In the genomic region with DNA sequence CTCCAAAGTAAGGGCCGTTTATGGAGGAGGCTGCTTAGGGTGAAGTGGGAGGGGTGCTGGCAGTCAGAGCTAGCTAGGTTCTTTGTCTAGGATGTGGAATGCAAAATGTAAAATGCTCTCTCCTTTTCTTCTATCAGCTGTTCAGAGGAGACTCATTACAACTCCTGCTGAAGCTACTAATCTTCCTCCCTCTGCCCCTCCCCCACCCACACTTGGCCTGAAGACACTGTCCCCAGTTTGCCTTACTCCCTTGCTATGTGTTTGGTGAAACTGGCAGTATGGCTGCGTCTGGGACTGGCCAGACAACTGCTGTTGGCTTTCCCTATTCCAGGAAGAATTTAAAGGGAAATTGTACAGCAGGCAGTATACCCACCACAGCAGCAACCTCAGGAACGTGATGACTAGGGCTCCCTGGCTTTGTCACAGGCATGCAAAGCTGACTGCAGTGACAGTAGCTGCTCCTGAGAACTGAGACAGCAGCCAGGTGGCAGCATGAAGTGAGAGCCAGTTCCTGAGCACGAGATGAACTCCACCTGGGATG, we compare ENCODE assay signal across 8 mouse cellular contexts. TPM values are rescaled to one million over a fixed set of nuclear protein-coding genes. Genes with fewer than 3 reads are reported as not detected.
A peak's percentile ranks its signal among the peaks of the same experiment; 100 is the strongest.
DNase-seq lines count a peak whose midpoint lies in the region; ATAC-seq and TF ChIP-seq lines count a peak whose summit lies in the region.

No protein-coding gene starts in this region.

- DNase-seq in adrenal gland, postnatal 25 days = peak; percentile 2
- DNase-seq in adrenal gland, postnatal 36 days = no peak
- DNase-seq in limb, embryonic 10.5 days (ENCODE audit: low spot score) = no peak
- peak; percentile 80 for DNase-seq in forebrain, postnatal 0 days
- no peak for DNase-seq in urinary bladder, adult 2 months (ENCODE audit: low spot score)
- DNase-seq in urinary bladder, postnatal 10 days (ENCODE audit: low spot score) = no peak

- H3K4me2 ChIP-seq in limb, embryonic 13.5 days (replicated peaks) = peak overlapping the region; percentile 48; the same call in 1 of the 2 replicates
- peak overlapping the region; percentile 59 for H3K4me2 ChIP-seq in forebrain, postnatal 0 days (ENCODE audit: low read depth)
- H3K4me2 ChIP-seq in neural tube, embryonic 13.5 days = peak overlapping the region; percentile 60

- no peaks in the 10 kb centered on the region for H3K9me3 ChIP-seq in limb, embryonic 13.5 days
- no peaks in the 10 kb centered on the region for H3K9me3 ChIP-seq in limb, embryonic 10.5 days (replicated peaks)
- no peaks in the 10 kb centered on the region for H3K9me3 ChIP-seq in forebrain, postnatal 0 days (ENCODE audit: low read length)
- H3K9me3 ChIP-seq in neural tube, embryonic 13.5 days = no peaks in the 10 kb centered on the region

- peaks cover 34% of the 10 kb centered on the region for H3K36me3 ChIP-seq in limb, embryonic 13.5 days
- peaks cover 37% of the 10 kb centered on the region for H3K36me3 ChIP-seq in limb, embryonic 10.5 days
- H3K36me3 ChIP-seq in forebrain, postnatal 0 days (ENCODE audit: insufficient read depth) = no peaks in the 10 kb centered on the region
- H3K36me3 ChIP-seq in neural tube, embryonic 13.5 days = peaks cover 15% of the 10 kb centered on the region

- peak overlapping the region; percentile 2; the same call in 1 of the 2 replicates for H3K4me3 ChIP-seq in limb, embryonic 13.5 days
- no peak overlapping the region for H3K4me3 ChIP-seq in limb, embryonic 10.5 days
- H3K4me3 ChIP-seq in forebrain, postnatal 0 days (ENCODE audit: low read depth, low read length) = peak overlapping the region; percentile 42
- peak overlapping the region; percentile 39 for H3K4me3 ChIP-seq in neural tube, embryonic 13.5 days

- WGBS in limb, embryonic 13.5 days = 42% methylated on average over 4 of the region's 4 CpGs
- 48% methylated on average over 4 of the region's 4 CpGs for WGBS in limb, embryonic 10.5 days
- 11% methylated on average over 4 of the region's 4 CpGs for WGBS in forebrain, postnatal 0 days
- WGBS in neural tube, embryonic 13.5 days = 24% methylated on average over 4 of the region's 4 CpGs

- ATAC-seq in limb, embryonic 13.5 days (ENCODE audit: low FRiP score, low read depth) = peak; percentile 36; the same call in 1 of the 2 replicates
- peak; percentile 77 for ATAC-seq in forebrain, postnatal 0 days
- ATAC-seq in neural tube, embryonic 13.5 days (ENCODE audit: low read depth) = peak; percentile 81

- peak; percentile 55 for TF ChIP-seq CTCF in forebrain, postnatal 0 days (IDR thresholded peaks at IDR 0.05; ENCODE audit: low read depth)

- H3K4me1 ChIP-seq in limb, embryonic 13.5 days = peaks cover 5% of the 10 kb centered on the region
- H3K4me1 ChIP-seq in limb, embryonic 10.5 days = peaks cover 14% of the 10 kb centered on the region
- H3K4me1 ChIP-seq in forebrain, postnatal 0 days (ENCODE audit: insufficient read depth) = peaks cover 14% of the 10 kb centered on the region
- peaks cover 43% of the 10 kb centered on the region for H3K4me1 ChIP-seq in neural tube, embryonic 13.5 days (replicated peaks)

- H3K27ac ChIP-seq in limb, embryonic 13.5 days = no peak overlapping the region
- H3K27ac ChIP-seq in limb, embryonic 10.5 days = no peak overlapping the region
- H3K27ac ChIP-seq in forebrain, postnatal 0 days (ENCODE audit: low read depth, low read length) = peak overlapping the region; percentile 92
- H3K27ac ChIP-seq in neural tube, embryonic 13.5 days (replicated peaks) = peak overlapping the region; percentile 88

- H3K9ac ChIP-seq in limb, embryonic 13.5 days = no peak overlapping the region
- H3K9ac ChIP-seq in forebrain, postnatal 0 days = peak overlapping the region; percentile 70
- peak overlapping the region; percentile 63 for H3K9ac ChIP-seq in neural tube, embryonic 13.5 days

- no peaks in the 10 kb centered on the region for H3K27me3 ChIP-seq in limb, embryonic 13.5 days
- H3K27me3 ChIP-seq in limb, embryonic 10.5 days (ENCODE audit: low read depth, poor library complexity, severe bottlenecking) = no peaks in the 10 kb centered on the region
- no peaks in the 10 kb centered on the region for H3K27me3 ChIP-seq in forebrain, postnatal 0 days (ENCODE audit: insufficient read depth, low read length)
- no peaks in the 10 kb centered on the region for H3K27me3 ChIP-seq in neural tube, embryonic 13.5 days

RNA-seq across cellular contexts. Expression of a gene that starts 0.9 kb away (rescaled TPM):
- total RNA-seq in adrenal gland, postnatal 25 days (2021) = 2.0 and 2.2 TPM in 2 replicates
- 1 to 10 TPM in 1 of 2 experiments, under 1 TPM in 1; 0.95 to 2.7 TPM for total RNA-seq in adrenal gland, postnatal 36 days (2021)
- 1.2 TPM in 2 replicates for polyA plus RNA-seq in limb, embryonic 13.5 days (2015; fragmentation: Nextera tagmentation; extraction: Ambion mirVana)
- 0.97 and 1.5 TPM in 2 replicates for polyA plus RNA-seq in limb, embryonic 10.5 days (2016; fragmentation: Nextera tagmentation; extraction: Ambion mirVana)
- total RNA-seq in forebrain, postnatal 0 days (2014; rRNA removed) = 35.8 and 38.1 TPM in 2 replicates
- polyA plus RNA-seq in forebrain, postnatal 0 days (2015; fragmentation: Nextera tagmentation; extraction: Ambion mirVana) = 13.8 and 14.5 TPM in 2 replicates
- 10.9 and 13.2 TPM in 2 replicates for polyA plus RNA-seq in neural tube, embryonic 13.5 days (2015; fragmentation: Nextera tagmentation; extraction: Ambion mirVana)
- polyA plus RNA-seq in urinary bladder, adult 2 months (2012; rRNA removed) = 0.17 and 0.62 TPM in 2 replicates

Comparison
In these comparisons a context has a peak if more than half of its experiments do, and no peak if none do; other contexts are left out.
1. DNase-seq: peak in adrenal gland, postnatal 25 days (single experiment) and forebrain, postnatal 0 days (single experiment); none in adrenal gland, postnatal 36 days (0 of 2), limb, embryonic 10.5 days (single experiment), urinary bladder, adult 2 months (single experiment) and urinary bladder, postnatal 10 days (single experiment).
2. H3K27ac ChIP-seq: peak in forebrain, postnatal 0 days (single experiment) and neural tube, embryonic 13.5 days (single experiment); none in limb, embryonic 13.5 days (single experiment) and limb, embryonic 10.5 days (single experiment).
3. Peak in every context shown above with its lines, with median percentiles within 50 percentile points of each other: ATAC-seq and H3K4me2 ChIP-seq.